19 mouse cellular contexts compared by ENCODE assay signal in genomic region chr15:60855112-60855511, GRCm38 (mm10).
"Had no signal": no experiment of that assay in that cellular context is flagged by ENCODE, and none has a peak within 500 bp of the region (broad histone marks: within the 10 kb centered on the region; RNA-seq: fewer than 3 reads in every experiment).

No protein-coding gene starts in this region.

- H3K27me3 ChIP-seq: kidney, embryonic 15.5 days; limb, embryonic 12.5 days; limb, embryonic 15.5 days; midbrain, embryonic 12.5 days; midbrain, embryonic 15.5 days had no signal

- ATAC-seq: liver, postnatal 0 days; lung, postnatal 0 days; midbrain, embryonic 15.5 days had no signal

- H3K36me3 ChIP-seq: kidney, embryonic 15.5 days; limb, embryonic 12.5 days; limb, embryonic 15.5 days; midbrain, embryonic 12.5 days; midbrain, embryonic 15.5 days had no signal

- H3K4me3 ChIP-seq: kidney, embryonic 15.5 days; limb, embryonic 12.5 days; limb, embryonic 15.5 days; midbrain, embryonic 12.5 days; midbrain, embryonic 15.5 days; myocyte had no signal

- H3K27ac ChIP-seq: kidney, embryonic 15.5 days; limb, embryonic 12.5 days; limb, embryonic 15.5 days; liver, embryonic 14.5 days; midbrain, embryonic 12.5 days; midbrain, embryonic 15.5 days had no signal

- DNase-seq: kidney, adult 11 months; kidney, adult 8-10 months; kidney, postnatal 10 days; kidney, postnatal 36 days; layer of hippocampus, postnatal 36 days; left cerebral cortex, postnatal 4 days; liver, postnatal 0 days; lung, embryonic 14.5 days; thymus, adult 18-20 months; thymus, postnatal 14 days; thymus, postnatal 4 days had no signal
